Mouse (Mus musculus) C2C12 (cell line): ENCODE data around the gene Khdc4.

Source experiments
- CEBPB ChIP-seq: IDR thresholded peaks from one replicate; pipeline ENCODE4 v1.6.1; 2011; ENCODE audit warnings: low read depth, mild to moderate bottlenecking, control low read depth, moderate library complexity
- CTCF ChIP-seq: IDR thresholded peaks from one replicate; pipeline ENCODE4 v1.5.1; 2011; ENCODE audit not compliant: control insufficient read depth, insufficient read depth, insufficient read length
- FOSL1 ChIP-seq: IDR thresholded peaks from one replicate; pipeline ENCODE4 v1.8.0; 2011; ENCODE audit warnings: mild to moderate bottlenecking, low read length; ENCODE audit not compliant: poor library complexity, insufficient read depth, severe bottlenecking
- MAX ChIP-seq: IDR thresholded peaks from one replicate; pipeline ENCODE4 v1.6.1; 2011; ENCODE audit warnings: mild to moderate bottlenecking, control low read depth
- MYOD1 ChIP-seq: IDR thresholded peaks from one replicate; pipeline ENCODE4 v1.6.1; 2011; ENCODE audit warnings: low read depth; ENCODE audit not compliant: control insufficient read depth, insufficient read length
- MYOG ChIP-seq: IDR thresholded peaks from one replicate; pipeline ENCODE4 v1.6.1; 2011; ENCODE audit not compliant: control insufficient read depth, insufficient read length; ENCODE audit errors: extremely low read depth
- USF1 ChIP-seq: IDR thresholded peaks from one replicate; pipeline ENCODE4 v1.6.1; 2011; ENCODE audit warnings: low read depth, mild to moderate bottlenecking, control low read depth, moderate library complexity

GRCm38 (mm10) chr3:88664095-88664494 is 21.5 kb upstream of the Khdc4 start:
- TF ChIP-seq CTCF (no peak), MYOG (no peak), USF1 (no peak), MAX (no peak), CEBPB (no peak), FOSL1 (no peak), MYOD1 (no peak)
